Comparison of ENCODE assay signal across 24 mouse cellular contexts in genomic region chr12:80290483-80290882, GRCm38 (mm10). TPM values are rescaled to one million over a fixed set of nuclear protein-coding genes. Genes with fewer than 3 reads are reported as not detected.
DNase-seq lines count a peak whose midpoint lies in the region; TF ChIP-seq lines count a peak whose summit lies in the region.
"Had no signal": no experiment of that assay in that cellular context is flagged by ENCODE, and none has a peak within 500 bp of the region (broad histone marks: within the 10 kb centered on the region; RNA-seq: fewer than 3 reads in every experiment).

No protein-coding gene starts in this region.

- no peaks in the 10 kb centered on the region for H3K27me3 ChIP-seq in heart, embryonic 10.5 days (ENCODE audit: insufficient read depth, poor library complexity, severe bottlenecking)
- no peaks in the 10 kb centered on the region for H3K27me3 ChIP-seq in MEL (ENCODE audit: control insufficient read depth in 1 of 2, insufficient read depth in 2 of 2, low read length in 2 of 2)
- H3K27me3 ChIP-seq: embryonic facial prominence, embryonic 13.5 days; embryonic facial prominence, embryonic 15.5 days; forebrain, embryonic 13.5 days; forebrain, embryonic 15.5 days; Patski had no signal

- H3K27ac ChIP-seq in heart, embryonic 10.5 days, result 0 out of 2 replicates have a peak overlapping the region, but pooled peaks have one; percentile 73
- H3K27ac ChIP-seq in MEL (ENCODE audit: control insufficient read depth, low read depth, low read length), result no peak overlapping the region
- peak overlapping the region; percentile 32 for H3K27ac ChIP-seq in bone marrow, adult 2 months (ENCODE audit: control insufficient read depth, insufficient read depth, low read depth, low read length, poor library complexity)
- H3K27ac ChIP-seq: embryonic facial prominence, embryonic 13.5 days; embryonic facial prominence, embryonic 15.5 days; forebrain, embryonic 13.5 days; forebrain, embryonic 15.5 days had no signal

- H3K36me3 ChIP-seq in heart, embryonic 10.5 days, result no peaks in the 10 kb centered on the region
- H3K36me3 ChIP-seq in MEL (ENCODE audit: control insufficient read depth in 1 of 2, insufficient read depth in 2 of 2, low read length in 2 of 2), result peaks cover 0 to 6% of the 10 kb centered on the region in 2 experiments; a peak in 2 of 4 replicates
- H3K36me3 ChIP-seq: embryonic facial prominence, embryonic 13.5 days; embryonic facial prominence, embryonic 15.5 days; forebrain, embryonic 15.5 days; G1E had no signal

- TF ChIP-seq POLR2A in MEL (IDR thresholded peaks at IDR 0.05; ENCODE audit: control insufficient read depth in 1 of 2, insufficient read depth in 1 of 2, low read depth in 1 of 2, low read length in 2 of 2, poor library complexity in 1 of 2), result no peak
- no peak for TF ChIP-seq POLR2A in bone marrow, adult 2 months (IDR thresholded peaks at IDR 0.05; ENCODE audit: borderline replicate concordance, control insufficient read depth, low read depth, low read length)

- no peaks in the 10 kb centered on the region for H3K79me2 ChIP-seq in MEL (ENCODE audit: control insufficient read depth, insufficient read depth, low read length, poor library complexity)

- 36% methylated on average over 4 of the region's 4 CpGs for WGBS in heart, embryonic 10.5 days
- 70% methylated on average over 4 of the region's 4 CpGs for WGBS in bone marrow, adult 2 months

- no peak for TF ChIP-seq CTCF in MEL (IDR thresholded peaks at IDR 0.05 in 2 of 3, conservative IDR thresholded peaks at IDR 0.05 in 1 of 3; ENCODE audit: control insufficient read depth in 1 of 3, insufficient read depth in 1 of 3, low read depth in 2 of 3, low read length in 3 of 3, poor library complexity in 1 of 3, severe bottlenecking in 1 of 3)
- TF ChIP-seq CTCF in bone marrow, adult 2 months (IDR thresholded peaks at IDR 0.05; ENCODE audit: control insufficient read depth, insufficient read depth, low read length), result no peak

- TF ChIP-seq EP300 in MEL (IDR thresholded peaks at IDR 0.05; ENCODE audit: low read depth in 1 of 2, low read length in 2 of 2), result peak; percentile 65 to 72

- H3K4me3 ChIP-seq in heart, embryonic 10.5 days, result no peak overlapping the region
- no peak overlapping the region for H3K4me3 ChIP-seq in MEL (ENCODE audit: control insufficient read depth in 1 of 2, insufficient read depth in 1 of 2, low read depth in 2 of 2, low read length in 2 of 2)
- H3K4me3 ChIP-seq in bone marrow, adult 2 months (replicated peaks; ENCODE audit: control insufficient read depth, low read depth, low read length), result no peak overlapping the region
- H3K4me3 ChIP-seq: embryonic facial prominence, embryonic 13.5 days; embryonic facial prominence, embryonic 15.5 days; erythroblast, embryonic 14.5 days; forebrain, embryonic 13.5 days; forebrain, embryonic 15.5 days had no signal

- no peak for DNase-seq in heart, embryonic 10.5 days (ENCODE audit: low spot score)
- DNase-seq in heart, postnatal 14 days, result no peak
- DNase-seq in MEL (ENCODE audit: low read depth, low spot score), result peak; percentile 56
- no peak for DNase-seq in ovary, postnatal 10 days (ENCODE audit: low spot score)
- DNase-seq in kidney, adult 9 months, result no peak
- DNase-seq: adrenal gland, adult 8-10 months; adrenal gland, postnatal 14 days; adrenal gland, postnatal 36 days; B cell, adult 2 months; cerebellum, adult 11 months; cerebellum, adult 18-20 months; cerebellum, adult 8-10 months; cerebellum, adult 9-11 months; cerebellum, postnatal 36 days; embryo, embryonic 11 days; forebrain, postnatal 0 days had no signal

- no peaks in the 10 kb centered on the region for H3K9me3 ChIP-seq in heart, embryonic 10.5 days
- H3K9me3 ChIP-seq in MEL (replicated peaks; ENCODE audit: insufficient read depth, low read length), result no peaks in the 10 kb centered on the region
- H3K9me3 ChIP-seq: embryonic facial prominence, embryonic 13.5 days; embryonic facial prominence, embryonic 15.5 days; forebrain, embryonic 13.5 days; forebrain, embryonic 15.5 days; G1E had no signal

- intact Hi-C loops in heart, postnatal 14 days (cut with DNase I), result no loop called here

- no peak for TF ChIP-seq RAD21 in MEL (IDR thresholded peaks at IDR 0.05; ENCODE audit: low read depth, low read length)

- peaks cover 48% of the 10 kb centered on the region for H3K4me1 ChIP-seq in heart, embryonic 10.5 days
- peaks cover 11 to 17% of the 10 kb centered on the region in 2 experiments for H3K4me1 ChIP-seq in MEL (ENCODE audit: control insufficient read depth in 1 of 2, insufficient read depth in 2 of 2, low read length in 2 of 2)
- peaks cover 2% of the 10 kb centered on the region; the same call in 1 of the 2 replicates for H3K4me1 ChIP-seq in bone marrow, adult 2 months (ENCODE audit: control insufficient read depth, insufficient read depth, low read length)

- H3K9ac ChIP-seq in MEL (ENCODE audit: control insufficient read depth, low read depth, low read length, poor library complexity, severe bottlenecking), result no peak overlapping the region
- H3K9ac ChIP-seq: embryonic facial prominence, embryonic 13.5 days; embryonic facial prominence, embryonic 15.5 days; forebrain, embryonic 13.5 days; forebrain, embryonic 15.5 days; forebrain, postnatal 0 days had no signal

TF ChIP-seq in MEL, 35 proteins besides CTCF, POLR2A, EP300 and RAD21:
- TF ChIP-seq ETS1 (IDR thresholded peaks at IDR 0.05; ENCODE audit: low read depth, low read length), result peak; percentile 30; the same call in 1 of the 2 replicates
- TF ChIP-seq RCOR1 (IDR thresholded peaks at IDR 0.05; ENCODE audit: low read depth, low read length), result 0 out of 2 replicates have a peak, but pooled peaks have one; percentile 61
- no peak for TF ChIP-seq SMC3 (IDR thresholded peaks at IDR 0.05; ENCODE audit: low read depth, low read length)
- peak; percentile 91 for TF ChIP-seq GATA1 (IDR thresholded peaks at IDR 0.05; ENCODE audit: low read depth, low read length)
- peak; percentile 72 for TF ChIP-seq TCF12 (IDR thresholded peaks at IDR 0.05; ENCODE audit: low read depth, low read length)
TF ChIP-seq in MEL: peak in this region for 4.

RNA-seq across cellular contexts. Expression of gene Actn1, which starts 30.3 kb away (rescaled TPM):
- 62.6 and 67.8 TPM in 2 replicates for polyA plus RNA-seq in heart, embryonic 10.5 days (2016; fragmentation: Nextera tagmentation; extraction: Ambion mirVana)
- total RNA-seq in heart, postnatal 14 days (2021), result 10 to 100 TPM; 49.7 to 51.0 TPM
- 7.8 and 8.8 TPM in 2 replicates for total RNA-seq in MEL (2012; rRNA removed)
- 10 to 100 TPM in 1 of 2 experiments, not detected in 1; 27.0 TPM for polyA plus RNA-seq in MEL (2012; ENCODE audit: insufficient read depth in 1 of 2, insufficient read length in 2 of 2, low read depth in 1 of 2, low replicate concordance in 2 of 2, missing spikeins in 1 of 2)
- 29.7 and 70.6 TPM in 2 replicates for polyA plus RNA-seq in bone marrow, adult 2 months (2011; ENCODE audit: insufficient read depth, insufficient read length, low replicate concordance, missing spikeins)
